Mouse (Mus musculus) G1E (cell line): Measurements from ENCODE around the gene Midn.

Source experiments
- CTCF ChIP-seq: IDR thresholded peaks from 2 replicates; pipeline ENCODE4 v1.5.1; 2012; ENCODE audit warnings: low read depth, low read length, inconsistent platforms, mixed read lengths
- GATA1 ChIP-seq: IDR thresholded peaks from 2 replicates; pipeline ENCODE4 v1.6.1; 2012; ENCODE audit warnings: borderline replicate concordance, low read length, inconsistent platforms, mixed read lengths
- GATA2 ChIP-seq: IDR thresholded peaks from 2 replicates; pipeline ENCODE4 v1.6.1; 2012; ENCODE audit warnings: low read depth, low read length, inconsistent platforms, borderline replicate concordance
- POLR2AphosphoS5 ChIP-seq: IDR thresholded peaks from 2 replicates; pipeline ENCODE4 v1.6.1; 2012; ENCODE audit warnings: low read depth, low read length, inconsistent platforms; ENCODE audit not compliant: insufficient replicate concordance
- TAL1 ChIP-seq: conservative IDR thresholded peaks from 2 replicates; pipeline ENCODE4 v1.6.1; 2012; ENCODE audit warnings: low read depth, low read length, inconsistent platforms, mixed read lengths

- TF ChIP-seq TAL1 (no peak), CTCF (no peak), GATA2 (no peak), GATA1 (no peak), POLR2AphosphoS5 (no peak)
Measured at GRCm38 (mm10) chr10:80170052-80170451, 22.0 kb downstream of the Midn start.
